Mouse (Mus musculus) embryonic facial prominence, embryonic 14.5 days (tissue): ENCODE data around the gene Pole3. TPM values are rescaled to one million over a fixed set of nuclear protein-coding genes. Genes with fewer than 3 reads are reported as not detected.

Source experiments
- ATAC-seq: fragments of 200-750 bp; cut with Nextera tagmentation; 2 replicates; pipeline ENCODE4 v1.8.0; 2017; ENCODE audit warnings: low read depth, moderate number of reproducible peaks, moderate TSS enrichment
- DNase-seq: peaks from one replicate; pipeline ENCODE4 v3.0.0-alpha.2; 2015; ENCODE audit warnings: low spot score
- H3K27ac ChIP-seq: fragments of 300-500 bp; sonication (generic); replicated peaks from 2 replicates; pipeline ENCODE4 v1.5.1; 2014; ENCODE audit warnings: low read depth, mild to moderate bottlenecking, low read length, moderate library complexity
- H3K27me3 ChIP-seq: fragments of 300-500 bp; sonication (generic); replicated peaks from 2 replicates; pipeline ENCODE4 v1.6.1; 2014; ENCODE audit warnings: low read length; ENCODE audit not compliant: control insufficient read depth, insufficient read depth
- H3K36me3 ChIP-seq: fragments of 300-500 bp; sonication (generic); 2 replicates; pipeline ENCODE4 v1.6.1; 2014; ENCODE audit warnings: low read length, mixed read lengths; ENCODE audit not compliant: control insufficient read depth, insufficient read depth
- H3K4me1 ChIP-seq: fragments of 300-500 bp; sonication (generic); 2 replicates; pipeline ENCODE4 v1.6.1; 2014; ENCODE audit warnings: antibody characterized with exemption, low read length; ENCODE audit not compliant: control insufficient read depth, insufficient read depth
- H3K4me2 ChIP-seq: fragments of 300-500 bp; sonication (generic); 2 replicates; pipeline ENCODE4 v1.6.1; 2014; ENCODE audit warnings: low read depth, mild to moderate bottlenecking, low read length, moderate library complexity, mixed read lengths
- H3K4me3 ChIP-seq: fragments of 300-500 bp; sonication (generic); 2 replicates; pipeline ENCODE4 v1.5.1; 2014; ENCODE audit warnings: low read depth, mild to moderate bottlenecking, low read length
- H3K9ac ChIP-seq: fragments of 300-500 bp; sonication (generic); 2 replicates; pipeline ENCODE4 v1.6.1; 2014; ENCODE audit warnings: low read depth, mild to moderate bottlenecking, low read length, moderate library complexity, mixed read lengths
- H3K9me3 ChIP-seq: fragments of 300-500 bp; sonication (generic); 2 replicates; pipeline ENCODE4 v1.6.1; 2016; ENCODE audit warnings: low read length; ENCODE audit not compliant: control insufficient read depth
- WGBS: fragments of 180-500 bp; shearing (Covaris S2); extraction: QIAGEN DNeasy Blood & Tissue Kit; methylation state at CpG from one replicate; pipeline ENCODE4 v1.1.7; 2014; 5-methylcytosine and 5-hydroxymethylcytosine counted together
- polyA plus RNA-seq: library from polyadenylated mRNA; unstranded; fragments of >200 nt; fragmentation: Nextera tagmentation; extraction: Ambion mirVana; gene quantifications from 2 replicates; pipeline ENCODE4 v1.2.1, GENCODE M21; 2014

Gene Pole3
- polyA plus RNA-seq, 1 experiment from 2014 or later = 66.3 TPM

GRCm38 (mm10) chr4:62492682-62493081, 32.2 kb downstream of the Pole3 start:
- Histone ChIP-seq H3K36me3 (no peaks in the 10 kb centered on the region), H3K27me3 (no peaks in the 10 kb centered on the region), H3K4me2 (no peak overlapping the region), H3K4me1 (no peaks in the 10 kb centered on the region), H3K27ac (no peak overlapping the region), H3K4me3 (no peak overlapping the region), H3K9me3 (no peaks in the 10 kb centered on the region), H3K9ac (no peak overlapping the region)
- DNase-seq (no peak), ATAC-seq (no peak)
- 84% methylated on average over 2 of the region's 2 CpGs for WGBS

- Histone ChIP-seq H3K27ac (no peak overlapping the region), H3K4me3 (no peak overlapping the region), H3K9me3 (no peaks in the 10 kb centered on the region), H3K27me3 (no peaks in the 10 kb centered on the region), H3K9ac (no peak overlapping the region), H3K4me2 (no peak overlapping the region), H3K4me1 (no peaks in the 10 kb centered on the region; the same call in 1 of the 2 replicates), H3K36me3 (no peaks in the 10 kb centered on the region)
- 77% methylated on average over 2 of the region's 2 CpGs for WGBS
- ATAC-seq (no peak), DNase-seq (no peak)
Observed at GRCm38 (mm10) chr4:62487914-62488313, 37.0 kb downstream of the Pole3 start.

GRCm38 (mm10) chr4:62487172-62487571, 37.7 kb downstream of the Pole3 start:
- Histone ChIP-seq H3K4me2 (no peak overlapping the region), H3K9ac (no peak overlapping the region), H3K36me3 (no peaks in the 10 kb centered on the region), H3K27me3 (no peaks in the 10 kb centered on the region), H3K4me3 (no peak overlapping the region), H3K9me3 (no peaks in the 10 kb centered on the region), H3K27ac (no peak overlapping the region), H3K4me1 (no peaks in the 10 kb centered on the region; the same call in 1 of the 2 replicates)
- 86% methylated on average over 5 of the region's 5 CpGs for WGBS
- no peak for ATAC-seq
- no peak for DNase-seq

- Histone ChIP-seq H3K27me3 (no peaks in the 10 kb centered on the region), H3K27ac (no peak overlapping the region), H3K4me2 (no peak overlapping the region), H3K4me1 (no peaks in the 10 kb centered on the region; the same call in 1 of the 2 replicates), H3K9ac (no peak overlapping the region), H3K36me3 (no peaks in the 10 kb centered on the region), H3K9me3 (no peaks in the 10 kb centered on the region), H3K4me3 (no peak overlapping the region)
- 90% methylated on average over 15 of the region's 15 CpGs for WGBS
- no peak for ATAC-seq
- no peak for DNase-seq
Observed at GRCm38 (mm10) chr4:62486162-62486696, 38.6 kb downstream of the Pole3 start.

GRCm38 (mm10) chr4:62485450-62486161, 39.3 kb downstream of the Pole3 start:
- Histone ChIP-seq H3K9ac (no peak overlapping the region), H3K36me3 (no peaks in the 10 kb centered on the region), H3K4me2 (no peak overlapping the region), H3K9me3 (no peaks in the 10 kb centered on the region), H3K4me1 (no peaks in the 10 kb centered on the region; the same call in 1 of the 2 replicates), H3K27ac (no peak overlapping the region), H3K4me3 (no peak overlapping the region), H3K27me3 (no peaks in the 10 kb centered on the region)
- ATAC-seq (no peak), DNase-seq (peak; percentile 17)
- 85% methylated on average over 8 of the region's 8 CpGs for WGBS

- no peak overlapping the region for H3K27ac ChIP-seq
- H3K4me1 ChIP-seq = no peaks in the 10 kb centered on the region; the same call in 1 of the 2 replicates
- ATAC-seq (no peak), DNase-seq (no peak)
- no peak overlapping the region for H3K4me2 ChIP-seq
- H3K9ac ChIP-seq = no peak overlapping the region
- no peak overlapping the region for H3K4me3 ChIP-seq
- H3K27me3 ChIP-seq = peaks cover 4% of the 10 kb centered on the region
- no peaks in the 10 kb centered on the region for H3K9me3 ChIP-seq
- no peaks in the 10 kb centered on the region for H3K36me3 ChIP-seq
- WGBS = 75% methylated on average over 3 of the region's 3 CpGs
Observed at GRCm38 (mm10) chr4:62484928-62485327, 39.9 kb downstream of the Pole3 start.

- H3K27me3 ChIP-seq = peaks cover 7% of the 10 kb centered on the region
- DNase-seq = peak; percentile 66
- H3K4me1 ChIP-seq = peaks cover 5% of the 10 kb centered on the region; the same call in 1 of the 2 replicates
- no peak overlapping the region for H3K4me3 ChIP-seq
- no peaks in the 10 kb centered on the region for H3K9me3 ChIP-seq
- H3K9ac ChIP-seq = no peak overlapping the region
- no peak overlapping the region for H3K27ac ChIP-seq
- peak; percentile 38; the same call in 1 of the 2 replicates for ATAC-seq
- H3K4me2 ChIP-seq = no peak overlapping the region
- 39% methylated on average over 10 of the region's 10 CpGs for WGBS
- H3K36me3 ChIP-seq = no peaks in the 10 kb centered on the region
Observed at GRCm38 (mm10) chr4:62480709-62481605, 43.9 kb downstream of the Pole3 start.

- WGBS = under 1% methylated on average over 31 of the region's 71 CpGs
- peak within 1 kb of the TSS; percentile 48 for H3K9ac ChIP-seq
- no peak within 1 kb of the TSS for H3K27ac ChIP-seq
Observed at GRCm38 (mm10) chr4:62479937-62480708, 44.7 kb downstream of the Pole3 start, which contains the start of gene Bspry. Gene Bspry, plus strand, starts transcription at chr4:62480053.

More at GRCm38 (mm10) chr4:62479937-62480708, 44.7 kb downstream of the Pole3 start, which contains the start of gene Bspry:
- ATAC-seq (peak; percentile 85), DNase-seq (peak; percentile 45)
- Histone ChIP-seq H3K9me3 (no peaks in the 10 kb centered on the region), H3K36me3 (no peaks in the 10 kb centered on the region), H3K27me3 (peaks cover 7% of the 10 kb centered on the region), H3K4me2 (peak within 1 kb of the TSS; percentile 92), H3K4me3 (peak within 1 kb of the TSS; percentile 48), H3K4me1 (peaks cover 5% of the 10 kb centered on the region; the same call in 1 of the 2 replicates)
